Mouse (Mus musculus): ENCODE results near the gene Ccdc174. TPM values are rescaled to one million over a fixed set of nuclear protein-coding genes. Genes with fewer than 3 reads are reported as not detected.

The Ccdc174 gene
- total RNA-seq, 2 experiments from 2014 or later, result 24.7 to 25.2 TPM

DNA sequence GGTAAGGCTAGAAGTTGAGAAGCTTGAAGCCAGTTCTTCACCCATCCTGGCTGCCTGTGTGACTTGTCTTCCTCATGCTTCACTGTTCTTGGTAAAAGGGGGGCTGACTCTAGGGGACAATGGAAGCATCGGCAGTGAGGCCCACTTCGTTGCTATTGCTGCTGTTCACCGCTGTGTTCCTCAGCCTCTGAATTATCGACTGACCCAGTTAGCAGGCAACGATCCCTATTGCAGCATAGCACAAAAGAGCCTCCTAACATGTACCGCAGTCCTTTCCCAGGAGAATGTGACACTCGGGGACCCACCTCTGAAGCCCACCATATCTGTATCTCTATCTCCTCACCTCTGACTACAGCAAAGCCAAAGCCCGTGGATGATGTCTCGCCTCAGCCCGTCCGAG lies 39.9 kb downstream of the Ccdc174 start:
- no peak for DNase-seq

DNA sequence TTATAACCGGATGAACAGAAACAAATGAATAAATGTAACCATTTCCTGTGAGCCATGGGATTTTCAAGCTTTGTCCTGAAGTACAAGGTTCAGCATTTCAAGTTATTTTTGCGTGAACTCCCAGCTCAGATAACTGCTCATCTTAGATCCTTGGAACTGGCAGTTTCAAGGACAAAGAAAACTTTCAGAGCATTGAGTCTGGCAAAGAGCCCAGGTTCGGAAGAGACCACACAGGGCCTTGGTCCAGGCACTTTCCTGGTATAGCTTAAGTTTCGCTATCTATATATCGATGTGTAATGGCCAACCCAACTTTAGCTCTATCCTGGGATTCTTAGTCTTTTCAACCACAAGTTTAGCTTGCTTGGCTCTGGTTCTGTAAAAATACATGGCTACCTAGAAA lies 53.4 kb downstream of the Ccdc174 start:
- DNase-seq, result no peak

DNA sequence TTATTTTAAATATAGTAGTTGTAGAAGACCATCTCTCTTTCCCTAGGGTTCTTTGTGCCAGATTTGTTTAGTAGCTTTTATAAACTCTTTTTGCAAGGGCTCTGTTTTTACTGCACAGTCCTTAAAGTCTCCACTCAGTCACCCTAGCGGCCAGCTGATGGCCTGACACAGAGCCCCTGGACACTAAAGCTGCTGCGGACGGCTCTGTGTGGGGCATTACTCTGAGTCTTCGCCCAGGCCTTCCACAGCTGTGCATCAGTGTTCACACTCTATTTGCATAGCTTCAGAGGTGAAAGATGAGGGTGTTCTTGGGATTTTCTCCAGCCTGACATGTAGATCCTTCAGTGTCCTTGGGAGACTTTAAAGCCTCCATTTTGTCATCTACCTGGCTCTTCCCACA lies 60.6 kb downstream of the Ccdc174 start:
- no peak for DNase-seq

DNA sequence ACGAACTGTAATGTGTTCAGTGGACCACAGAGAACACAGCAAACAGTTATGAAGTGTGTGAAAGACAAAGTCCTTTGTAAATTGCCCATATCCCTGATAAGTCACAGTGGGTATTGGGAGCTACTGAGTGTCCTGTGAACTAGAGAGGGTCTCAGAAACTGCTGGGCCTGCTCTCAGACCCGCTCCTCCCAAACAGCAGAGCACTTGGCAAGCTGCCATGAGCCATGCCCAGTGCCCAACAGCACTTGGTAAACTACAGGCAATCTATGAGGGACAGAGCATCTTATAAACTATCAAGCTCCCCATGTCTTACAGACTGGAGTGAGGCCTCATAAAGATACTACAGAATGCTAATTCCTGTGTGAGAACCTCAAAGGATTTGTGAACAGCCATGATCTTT lies 70.6 kb downstream of the Ccdc174 start:
- no peak for DNase-seq

Other genes starting within 250 kb of the Ccdc174 start
- gene Slc6a6, start 194.0 kb upstream of the Ccdc174 start, total RNA-seq (2021), result 100 to 1,000 TPM; 116 to 118 TPM
- gene Grip2, start 50.8 kb upstream of the Ccdc174 start, total RNA-seq (2021), result 1 to 10 TPM; 7.1 to 7.4 TPM
- gene 4930590J08Rik, start 24.8 kb downstream of the Ccdc174 start, total RNA-seq (2021), result 1 to 10 TPM; 2.4 to 2.9 TPM
- gene Fgd5, start 100.8 kb downstream of the Ccdc174 start, total RNA-seq (2021), result 1 to 10 TPM; 4.5 to 5.2 TPM
- gene Nr2c2, start 213.3 kb downstream of the Ccdc174 start, total RNA-seq (2021), result 10 to 100 TPM; 77.6 to 87.9 TPM